Mouse (Mus musculus) liver, embryonic 11.5 days (tissue): ENCODE measurements at regions not wholly inside any gene's neighbourhood (a gene's known extent, or its start where the extent isn't known, plus 50 kb on each side); places are given as distances from the start of the nearest gene placed in this dataset.
A peak's percentile ranks its signal among the peaks of the same experiment; 100 is the strongest.

Experiments used
- ATAC-seq: fragments of 200-750 bp; cut with Nextera tagmentation; replicated peaks from 2 replicates; pipeline ENCODE4 v1.8.0; 2017; ENCODE audit warnings: moderate number of reproducible peaks, mild to moderate bottlenecking, moderate TSS enrichment, moderate library complexity; ENCODE audit not compliant: low FRiP score
- DNase-seq: peaks from one replicate; pipeline ENCODE4 v3.0.0-alpha.2; 2017; ENCODE audit warnings: low spot score
- H3K27ac ChIP-seq: fragments of 300-500 bp; sonication (generic); 2 replicates; pipeline ENCODE4 v1.5.1; 2014; ENCODE audit warnings: mild to moderate bottlenecking, low read depth, low read length, control low read depth
- H3K27me3 ChIP-seq: fragments of 300-500 bp; sonication (generic); replicated peaks from 2 replicates; pipeline ENCODE4 v1.6.1; 2014; ENCODE audit warnings: low read length, mixed read lengths; ENCODE audit not compliant: control insufficient read depth, insufficient read depth
- H3K36me3 ChIP-seq: fragments of 300-500 bp; sonication (generic); 2 replicates; pipeline ENCODE4 v1.6.1; 2014; ENCODE audit warnings: mild to moderate bottlenecking, low read length, moderate library complexity, mixed read lengths; ENCODE audit not compliant: control insufficient read depth, insufficient read depth
- H3K4me1 ChIP-seq: fragments of 300-500 bp; sonication (generic); replicated peaks from 2 replicates; pipeline ENCODE4 v1.6.1; 2014; ENCODE audit warnings: low read length, mixed read lengths; ENCODE audit not compliant: control insufficient read depth, insufficient read depth
- H3K4me2 ChIP-seq: fragments of 300-500 bp; sonication (generic); 2 replicates; pipeline ENCODE4 v1.6.1; 2014; ENCODE audit warnings: mild to moderate bottlenecking, control low read depth, moderate library complexity
- H3K4me3 ChIP-seq: fragments of 300-500 bp; sonication (generic); 2 replicates; pipeline ENCODE4 v1.5.1; 2014; ENCODE audit warnings: low read depth, low read length, control low read depth
- H3K9ac ChIP-seq: fragments of 300-500 bp; sonication (generic); 2 replicates; pipeline ENCODE4 v1.6.1; 2014; ENCODE audit warnings: low read depth, low read length, control low read depth
- H3K9me3 ChIP-seq: fragments of 300-500 bp; sonication (generic); 2 replicates; pipeline ENCODE4 v1.6.1; 2016; ENCODE audit warnings: low read length, inconsistent platforms, mixed read lengths; ENCODE audit not compliant: control insufficient read depth
- WGBS: fragments of 180-500 bp; shearing (Covaris S2); extraction: QIAGEN DNeasy Blood & Tissue Kit; methylation state at CpG from one replicate; pipeline ENCODE4 v1.1.7; 2014; 5-methylcytosine and 5-hydroxymethylcytosine counted together

DNA sequence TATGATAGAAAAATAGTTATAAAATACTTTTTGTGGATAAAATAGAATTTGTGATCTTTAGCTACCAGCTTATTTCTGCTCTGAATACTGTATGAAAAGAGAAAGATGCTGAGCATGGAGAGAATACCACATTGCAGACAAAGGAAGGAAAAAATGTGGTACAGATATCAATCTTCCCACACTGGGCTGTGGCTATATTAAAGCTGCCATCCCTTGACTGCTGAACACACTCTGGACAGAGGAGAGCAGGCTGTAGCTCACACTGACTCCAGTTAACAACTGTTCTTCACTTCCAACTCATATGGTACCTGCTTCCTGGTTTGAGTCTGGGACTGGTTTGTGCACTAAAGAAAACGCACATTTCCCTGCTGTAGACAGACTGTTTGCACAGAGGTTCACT, 76.7 kb upstream of the Try4 start:
- DNase-seq (no peak), ATAC-seq (no peak)
- Histone ChIP-seq H3K27ac (no peak overlapping the region), H3K4me3 (no peak overlapping the region), H3K9ac (no peak overlapping the region), H3K27me3 (no peaks in the 10 kb centered on the region), H3K9me3 (no peaks in the 10 kb centered on the region), H3K4me2 (no peak overlapping the region), H3K36me3 (no peaks in the 10 kb centered on the region), H3K4me1 (no peaks in the 10 kb centered on the region)
- WGBS, result 60% methylated on average over 1 of the region's 1 CpGs

DNA sequence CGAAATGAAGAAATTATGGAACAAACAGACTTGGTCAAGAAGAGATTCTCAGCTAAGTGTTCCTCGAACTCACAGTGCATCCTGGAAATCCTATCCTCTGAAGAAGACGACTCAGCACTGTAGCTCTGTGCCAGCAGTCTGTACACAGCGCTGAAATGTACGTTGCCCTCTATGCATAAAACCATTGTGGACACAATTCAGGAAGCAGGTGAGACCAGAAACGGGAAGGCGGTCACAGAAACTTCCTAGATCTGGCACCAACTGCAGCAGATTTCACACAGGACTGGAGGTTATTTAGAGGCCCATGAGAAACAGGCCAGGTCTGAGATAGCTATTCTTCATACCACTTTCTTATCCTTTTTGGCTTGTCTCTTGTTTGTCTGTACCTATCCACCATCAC, 83.7 kb upstream of the Try4 start:
- Histone ChIP-seq H3K27me3 (no peaks in the 10 kb centered on the region), H3K4me3 (no peak overlapping the region), H3K27ac (no peak overlapping the region), H3K9ac (no peak overlapping the region), H3K36me3 (no peaks in the 10 kb centered on the region), H3K9me3 (no peaks in the 10 kb centered on the region), H3K4me2 (no peak overlapping the region), H3K4me1 (no peaks in the 10 kb centered on the region)
- WGBS, result 56% methylated on average over 7 of the region's 7 CpGs
- ATAC-seq (no peak), DNase-seq (no peak)

DNA sequence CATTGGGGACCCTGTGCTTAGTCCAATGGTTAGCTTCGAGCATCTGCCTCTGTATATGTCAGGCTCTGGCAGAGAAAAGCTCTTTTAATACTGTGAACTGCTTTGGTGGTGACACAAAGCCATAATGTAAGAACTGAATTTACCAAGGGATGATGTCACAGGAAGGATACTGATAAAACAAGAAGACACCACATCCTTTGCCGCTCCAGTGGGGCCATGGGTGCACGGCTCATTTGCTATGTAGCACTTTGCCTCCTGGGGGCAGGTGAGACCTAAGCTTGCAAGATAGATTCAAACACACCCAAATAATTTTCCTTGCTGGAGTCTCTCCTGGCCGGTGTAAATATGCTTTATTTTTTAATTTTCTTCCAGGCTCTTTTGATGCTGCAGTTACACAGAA, 86.2 kb upstream of the Try4 start:
- no peaks in the 10 kb centered on the region for H3K36me3 ChIP-seq
- H3K9me3 ChIP-seq, result no peaks in the 10 kb centered on the region
- no peak overlapping the region for H3K4me3 ChIP-seq
- 78% methylated on average over 4 of the region's 4 CpGs for WGBS
- H3K4me2 ChIP-seq, result no peak overlapping the region
- ATAC-seq (no peak), DNase-seq (no peak)
- H3K9ac ChIP-seq, result no peak overlapping the region
- no peaks in the 10 kb centered on the region for H3K4me1 ChIP-seq
- no peaks in the 10 kb centered on the region for H3K27me3 ChIP-seq
- H3K27ac ChIP-seq, result no peak overlapping the region

DNA sequence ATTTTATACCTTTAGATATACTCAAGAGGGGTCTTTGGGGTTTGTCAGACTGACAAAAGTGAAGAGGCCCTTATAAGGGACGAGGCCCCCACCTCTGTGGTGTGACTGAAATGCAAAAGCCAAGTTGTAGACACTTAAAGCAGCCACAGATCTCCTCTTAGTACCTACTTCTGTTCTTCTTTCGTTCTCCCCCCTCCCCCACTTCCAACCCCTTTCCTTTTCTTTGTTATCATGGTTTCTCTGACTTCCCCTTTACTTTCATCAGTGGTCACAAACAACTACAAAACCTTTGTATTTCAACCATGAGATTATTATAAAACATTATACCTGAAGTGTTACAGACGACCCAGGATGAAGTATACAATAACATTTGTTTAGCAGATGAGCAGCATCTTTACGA, 96.2 kb upstream of the Try4 start:
- Histone ChIP-seq H3K27ac (no peak overlapping the region), H3K9me3 (no peaks in the 10 kb centered on the region), H3K36me3 (no peaks in the 10 kb centered on the region), H3K9ac (no peak overlapping the region), H3K27me3 (no peaks in the 10 kb centered on the region), H3K4me3 (no peak overlapping the region), H3K4me2 (no peak overlapping the region), H3K4me1 (no peaks in the 10 kb centered on the region)
- no peak for ATAC-seq
- WGBS, result 43% methylated on average over 4 of the region's 4 CpGs
- DNase-seq, result no peak

DNA sequence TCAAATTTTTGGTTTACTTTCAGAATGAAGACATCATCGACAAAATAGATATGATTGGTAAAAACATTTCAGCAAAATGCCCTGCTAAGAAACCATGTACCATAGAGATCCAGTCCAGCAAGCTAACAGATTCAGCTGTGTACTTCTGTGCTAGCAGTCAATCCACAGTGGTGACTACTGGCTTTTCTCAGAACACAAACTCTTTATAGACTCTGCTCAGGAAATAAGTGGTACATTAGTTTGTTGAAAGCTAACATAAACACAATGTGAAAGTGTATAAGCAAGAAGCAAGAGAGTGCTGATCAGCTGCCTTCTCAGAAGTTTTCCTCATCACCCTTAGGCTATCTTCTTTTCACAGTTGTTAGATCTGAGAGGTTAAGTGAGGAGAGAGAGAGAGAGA, 99.2 kb upstream of the Try4 start:
- ATAC-seq (no peak), DNase-seq (no peak)
- WGBS, result 82% methylated on average over 1 of the region's 1 CpGs
- H3K4me3 ChIP-seq, result no peak overlapping the region
- H3K9ac ChIP-seq, result no peak overlapping the region
- H3K27ac ChIP-seq, result no peak overlapping the region
- no peaks in the 10 kb centered on the region for H3K27me3 ChIP-seq
- H3K9me3 ChIP-seq, result no peaks in the 10 kb centered on the region
- H3K4me1 ChIP-seq, result no peaks in the 10 kb centered on the region
- H3K36me3 ChIP-seq, result no peaks in the 10 kb centered on the region
- H3K4me2 ChIP-seq, result no peak overlapping the region

DNA sequence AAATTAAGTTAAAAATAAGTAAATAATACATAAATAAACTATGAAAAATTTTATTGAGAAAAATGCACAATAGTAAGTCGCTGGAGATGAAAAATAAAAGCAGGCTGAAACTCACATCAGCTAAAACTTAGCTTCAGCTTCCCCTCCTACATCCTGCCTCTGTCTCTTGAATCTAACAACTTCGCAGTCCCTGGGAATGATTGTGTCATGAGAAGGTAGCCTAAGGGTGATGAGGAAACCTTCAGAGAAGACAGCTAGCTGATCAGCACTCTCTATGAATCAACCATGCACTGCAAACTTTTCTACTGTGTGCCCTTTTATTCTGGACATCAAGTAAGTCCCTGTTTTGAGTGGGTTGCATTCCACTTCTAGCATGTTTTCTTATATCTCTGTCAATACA, 99.8 kb upstream of the Try4 start:
- no peak overlapping the region for H3K4me3 ChIP-seq
- no peaks in the 10 kb centered on the region for H3K27me3 ChIP-seq
- no peaks in the 10 kb centered on the region for H3K4me1 ChIP-seq
- H3K9me3 ChIP-seq, result no peaks in the 10 kb centered on the region
- WGBS, result 79% methylated on average over 2 of the region's 2 CpGs
- no peaks in the 10 kb centered on the region for H3K36me3 ChIP-seq
- no peak overlapping the region for H3K27ac ChIP-seq
- DNase-seq (no peak), ATAC-seq (no peak)
- no peak overlapping the region for H3K9ac ChIP-seq
- no peak overlapping the region for H3K4me2 ChIP-seq

DNA sequence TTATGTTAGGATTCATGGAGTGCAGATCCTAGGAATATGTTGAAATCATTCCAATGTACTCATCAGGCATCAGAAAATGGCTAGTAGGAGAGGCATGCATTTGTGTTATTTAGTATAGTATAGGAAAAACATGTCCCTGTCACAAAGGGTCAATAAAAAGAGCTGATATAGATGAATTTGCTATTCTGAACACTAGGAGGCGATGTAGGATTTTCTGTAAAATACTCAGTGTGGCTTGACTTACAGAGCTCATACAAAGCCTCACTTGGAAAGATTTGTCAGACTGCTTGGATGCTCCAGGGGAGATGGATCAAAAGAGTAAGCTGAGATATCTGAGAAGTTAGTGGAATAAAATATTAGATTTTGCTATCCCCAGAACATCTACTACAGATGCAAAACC, 107.6 kb upstream of the Try4 start:
- ATAC-seq, result 0 out of 2 replicates have a peak, but pooled peaks have one; percentile 20
- WGBS, result 25% methylated on average over 1 of the region's 1 CpGs
- H3K36me3 ChIP-seq, result no peaks in the 10 kb centered on the region
- DNase-seq, result no peak
- H3K9ac ChIP-seq, result no peak overlapping the region
- H3K27ac ChIP-seq, result no peak overlapping the region
- H3K4me2 ChIP-seq, result no peak overlapping the region
- H3K4me3 ChIP-seq, result no peak overlapping the region
- H3K4me1 ChIP-seq, result no peaks in the 10 kb centered on the region
- H3K27me3 ChIP-seq, result no peaks in the 10 kb centered on the region
- no peaks in the 10 kb centered on the region for H3K9me3 ChIP-seq

DNA sequence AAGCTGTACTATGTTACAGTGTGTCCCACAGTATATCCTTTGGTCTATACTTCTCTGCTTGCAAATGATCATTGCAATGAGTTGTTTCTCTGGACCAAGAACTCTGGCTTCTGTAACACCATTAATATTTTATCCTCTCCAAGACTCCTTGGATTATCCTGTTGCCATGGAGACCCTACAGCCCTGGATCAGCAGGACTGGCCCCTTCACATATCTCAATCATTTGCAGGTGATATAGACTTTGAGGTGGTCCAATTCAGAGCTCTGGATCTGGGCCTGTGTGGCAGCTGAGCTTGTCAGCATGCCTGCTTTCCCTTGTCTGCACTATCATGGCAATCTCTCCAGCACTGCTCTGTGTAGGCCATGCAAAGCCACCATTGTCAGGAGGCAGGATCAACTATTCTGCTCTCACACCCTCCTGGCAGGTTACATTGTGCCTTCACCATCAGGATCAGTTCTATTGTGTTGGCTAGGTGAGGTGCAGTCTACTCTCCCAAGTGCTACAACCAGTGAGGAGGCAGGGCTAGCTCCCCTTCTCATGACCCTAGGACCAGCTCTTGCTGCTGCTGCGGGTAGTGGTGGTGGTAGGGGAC, 110.2 kb upstream of the Try4 start:
- 85% methylated on average over 1 of the region's 1 CpGs for WGBS
- no peaks in the 10 kb centered on the region for H3K36me3 ChIP-seq
- H3K4me1 ChIP-seq, result no peaks in the 10 kb centered on the region
- H3K9ac ChIP-seq, result no peak overlapping the region
- no peaks in the 10 kb centered on the region for H3K27me3 ChIP-seq
- ATAC-seq (no peak), DNase-seq (no peak)
- H3K4me2 ChIP-seq, result no peak overlapping the region
- no peak overlapping the region for H3K27ac ChIP-seq
- no peak overlapping the region for H3K4me3 ChIP-seq
- no peaks in the 10 kb centered on the region for H3K9me3 ChIP-seq

DNA sequence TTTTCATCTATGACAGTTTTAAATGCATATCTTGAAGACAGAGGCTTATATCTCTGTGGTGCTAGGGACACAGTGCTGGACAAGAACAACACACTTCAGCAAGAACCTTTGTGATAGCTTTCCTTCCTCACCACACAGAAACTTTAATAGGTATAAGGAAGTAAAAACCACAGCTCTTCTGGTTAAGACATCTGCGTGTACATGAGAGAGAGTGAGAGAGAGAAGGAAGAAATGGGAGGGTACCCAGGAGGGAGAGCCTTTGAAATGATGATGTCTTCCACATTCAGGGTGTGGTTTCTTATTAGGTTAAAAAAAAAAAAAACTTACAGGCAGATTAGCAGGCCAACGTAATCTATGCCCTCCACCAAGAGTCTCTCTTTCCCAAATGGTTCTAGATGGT, 113.2 kb upstream of the Try4 start:
- WGBS, result 33% methylated on average over 2 of the region's 2 CpGs
- Histone ChIP-seq H3K36me3 (no peaks in the 10 kb centered on the region), H3K4me2 (no peak overlapping the region), H3K27ac (no peak overlapping the region), H3K4me1 (no peaks in the 10 kb centered on the region), H3K4me3 (no peak overlapping the region), H3K27me3 (no peaks in the 10 kb centered on the region), H3K9me3 (no peaks in the 10 kb centered on the region), H3K9ac (no peak overlapping the region)
- DNase-seq (no peak), ATAC-seq (no peak)
